Mouse (Mus musculus): Measurements from ENCODE around the gene Fstl4.

DNA sequence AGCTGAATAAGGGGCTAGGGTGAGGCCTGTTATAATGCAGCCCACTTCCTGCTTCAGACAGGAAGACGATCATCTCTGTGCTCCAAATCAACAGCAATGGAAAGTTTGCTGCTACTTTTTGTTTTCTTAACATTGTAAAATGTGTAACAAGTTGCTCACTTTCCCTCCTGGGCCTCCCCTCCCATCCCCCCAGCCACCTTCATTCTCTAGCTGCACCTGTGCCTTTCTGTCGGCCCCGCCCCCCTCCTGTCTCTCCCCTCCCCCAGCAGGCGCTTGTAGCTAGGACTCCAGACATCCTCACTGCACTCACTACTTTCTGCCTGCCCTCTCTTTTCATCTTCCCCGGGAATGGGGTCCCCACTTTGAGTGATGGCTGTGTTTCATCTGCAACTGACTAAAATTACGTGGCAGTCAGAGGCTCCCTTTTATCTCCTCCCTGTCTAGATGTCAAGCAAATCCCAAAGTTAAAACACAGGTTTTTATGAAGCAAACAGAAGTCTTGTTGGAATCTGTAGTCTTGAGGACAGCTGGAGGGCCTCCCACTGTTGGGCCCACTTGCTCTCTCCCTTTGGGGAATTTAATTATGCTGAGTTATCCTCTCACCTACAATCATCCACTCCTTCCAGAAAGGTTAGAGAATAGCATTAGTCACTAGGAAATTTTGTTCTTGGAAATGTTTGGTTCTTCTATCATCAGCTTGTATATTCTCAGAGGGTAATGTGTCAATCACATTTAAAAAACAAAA lies 122.3 kb downstream of the Fstl4 start:
- TF ChIP-seq GATA1 (IDR thresholded peaks at IDR 0.05; ENCODE audit: borderline replicate concordance, low read length) (no peak), FLI1 (IDR thresholded peaks at IDR 0.05; ENCODE audit: low read length) (no peak)

Data from megakaryocyte, embryonic 14.5 days (primary cell).